Mouse (Mus musculus): ENCODE data around the gene Flad1. TPM values are rescaled to one million over a fixed set of nuclear protein-coding genes. Genes with fewer than 3 reads are reported as not detected.

Gene Flad1
- total RNA-seq, 2 experiments from 2014 or later = 25.8 to 29.5 TPM

Other genes starting within 250 kb of the Flad1 start
- gene Clk2, start 247.1 kb downstream of the Flad1 start, total RNA-seq (2021) = 10 to 100 TPM; 21.5 to 32.6 TPM
- gene Scamp3, start 234.4 kb downstream of the Flad1 start, total RNA-seq (2021) = 10 to 100 TPM; 36.7 to 40.0 TPM
- 10 to 100 TPM; 11.1 to 12.9 TPM for gene Fam189b, start 228.7 kb downstream of the Flad1 start, total RNA-seq (2021)
- gene Gba, start 208.9 kb downstream of the Flad1 start, total RNA-seq (2021) = 10 to 100 TPM; 20.6 to 24.5 TPM
- gene Thbs3, start 196.7 kb downstream of the Flad1 start, total RNA-seq (2021) = 10 to 100 TPM; 46.2 to 61.5 TPM
- gene Mtx1, start 184.8 kb downstream of the Flad1 start, total RNA-seq (2021) = 10 to 100 TPM; 55.2 to 57.3 TPM
- under 1 TPM; 0.16 to 0.63 TPM for gene Muc1, start 182.8 kb downstream of the Flad1 start, total RNA-seq (2021)
- gene Krtcap2, start 165.9 kb downstream of the Flad1 start, total RNA-seq (2021) = 10 to 100 TPM; 78.1 to 93.1 TPM
- under 1 TPM; 0.70 to 0.86 TPM for gene Trim46, start 165.6 kb downstream of the Flad1 start, total RNA-seq (2021)
- gene Dpm3, start 152.5 kb downstream of the Flad1 start, total RNA-seq (2021) = 10 to 100 TPM; 47.4 to 54.9 TPM
- 10 to 100 TPM; 19.0 to 28.7 TPM for gene Slc50a1, start 141.3 kb downstream of the Flad1 start, total RNA-seq (2021)
- gene Efna1, start 130.7 kb downstream of the Flad1 start, total RNA-seq (2021) = 10 to 100 TPM; 21.1 to 26.3 TPM
- gene Efna3, start 88.9 kb downstream of the Flad1 start, total RNA-seq (2021) = not detected
- 1 to 10 TPM in 1 of 2 experiments, under 1 TPM in 1; 0.82 to 1.9 TPM for gene Efna4, start 73.8 kb downstream of the Flad1 start, total RNA-seq (2021)
- gene Adam15, start 61.9 kb downstream of the Flad1 start, total RNA-seq (2021) = 10 to 100 TPM; 32.6 to 48.1 TPM
- gene Dcst2, start 49.9 kb downstream of the Flad1 start, total RNA-seq (2021) = not detected
- under 1 TPM; 0.12 to 0.14 TPM for gene Dcst1, start 46.6 kb downstream of the Flad1 start, total RNA-seq (2021)
- gene Zbtb7b, start 17.1 kb downstream of the Flad1 start, total RNA-seq (2021) = 10 to 100 TPM; 19.1 to 21.8 TPM
- under 1 TPM; 0.59 to 0.73 TPM for gene Lenep, start 9.1 kb downstream of the Flad1 start, total RNA-seq (2021)
- 10 to 100 TPM; 19.7 to 22.3 TPM for gene Cks1b, start 6.5 kb upstream of the Flad1 start, total RNA-seq (2021)
- 10 to 100 TPM; 50.0 to 57.8 TPM for gene Shc1, start 6.6 kb upstream of the Flad1 start, total RNA-seq (2021)
- 10 to 100 TPM; 15.9 to 22.2 TPM for gene Pygo2, start 18.3 kb upstream of the Flad1 start, total RNA-seq (2021)
- gene Pbxip1, start 24.8 kb upstream of the Flad1 start, total RNA-seq (2021) = 100 to 1,000 TPM; 155 to 167 TPM
- gene Pmvk, start 42.7 kb upstream of the Flad1 start, total RNA-seq (2021) = 1 to 10 TPM; 9.8 to 9.9 TPM
- 10 to 100 TPM in 1 of 2 experiments, 1 to 10 TPM in 1; 6.9 to 11.9 TPM for gene Kcnn3, start 108.3 kb upstream of the Flad1 start, total RNA-seq (2021)

Data from gastrocnemius, postnatal 10 days (tissue).